Mouse (Mus musculus): ENCODE results near the gene Rbm3. TPM values are rescaled to one million over a fixed set of nuclear protein-coding genes. Genes with fewer than 3 reads are reported as not detected.
A peak's percentile ranks its signal among the peaks of the same experiment; 100 is the strongest.

The Rbm3 gene
- polyA plus RNA-seq, 1 experiment from 2014 or later, result 794 TPM

- no peak for TF ChIP-seq CTCF (IDR thresholded peaks at IDR 0.05; ENCODE audit: low read depth)
- DNase-seq (ENCODE audit: low spot score), result no peak
- Histone ChIP-seq H3K27me3 (ENCODE audit: insufficient read depth, low read length) (no peaks in the 10 kb centered on the region), H3K4me2 (ENCODE audit: low read length) (no peak overlapping the region), H3K4me3 (replicated peaks; ENCODE audit: low read depth, low read length) (no peak overlapping the region), H3K36me3 (ENCODE audit: insufficient read depth, low read length) (no peaks in the 10 kb centered on the region), H3K9ac (ENCODE audit: low read depth, low read length) (no peak overlapping the region), H3K9me3 (replicated peaks; ENCODE audit: low read length) (no peaks in the 10 kb centered on the region), H3K27ac (no peak overlapping the region), H3K4me1 (replicated peaks; ENCODE audit: insufficient read depth, low read length) (no peaks in the 10 kb centered on the region)
- WGBS, result 80% methylated on average over 5 of the region's 5 CpGs
- no peak for ATAC-seq (replicated peaks; ENCODE audit: low FRiP score, low read depth)
Measured at GRCm38 (mm10) chrX:8163076-8163475, 17.4 kb upstream of the Rbm3 start.

GRCm38 (mm10) chrX:8143750-8144149 is 1.9 kb downstream of the Rbm3 start:
- DNase-seq (ENCODE audit: low spot score) (no peak), ATAC-seq (replicated peaks; ENCODE audit: low FRiP score, low read depth) (no peak)
- WGBS, result 62% methylated on average over 7 of the region's 7 CpGs
- H3K9me3 ChIP-seq (replicated peaks; ENCODE audit: low read length), result no peaks in the 10 kb centered on the region
- 0 out of 2 replicates have a peak, but pooled peaks cover 2% of the 10 kb centered on the region for H3K36me3 ChIP-seq (ENCODE audit: insufficient read depth, low read length)
- no peaks in the 10 kb centered on the region for H3K27me3 ChIP-seq (ENCODE audit: insufficient read depth, low read length)
- peak overlapping the region; percentile 59 for H3K4me2 ChIP-seq (ENCODE audit: low read length)
- no peaks in the 10 kb centered on the region for H3K4me1 ChIP-seq (replicated peaks; ENCODE audit: insufficient read depth, low read length)
- no peak for TF ChIP-seq CTCF (IDR thresholded peaks at IDR 0.05; ENCODE audit: low read depth)
- peak overlapping the region; percentile 49; the same call in 1 of the 2 replicates for H3K9ac ChIP-seq (ENCODE audit: low read depth, low read length)
- peak overlapping the region; percentile 63; the same call in 1 of the 2 replicates for H3K4me3 ChIP-seq (replicated peaks; ENCODE audit: low read depth, low read length)
- H3K27ac ChIP-seq, result no peak overlapping the region

- DNase-seq (ENCODE audit: low spot score) (no peak), ATAC-seq (replicated peaks; ENCODE audit: low FRiP score, low read depth) (no peak)
- no peaks in the 10 kb centered on the region for H3K27me3 ChIP-seq (ENCODE audit: insufficient read depth, low read length)
- no peak overlapping the region for H3K4me3 ChIP-seq (replicated peaks; ENCODE audit: low read depth, low read length)
- 94% methylated on average over 7 of the region's 7 CpGs for WGBS
- no peaks in the 10 kb centered on the region for H3K9me3 ChIP-seq (replicated peaks; ENCODE audit: low read length)
- TF ChIP-seq CTCF (IDR thresholded peaks at IDR 0.05; ENCODE audit: low read depth), result no peak
- no peak overlapping the region for H3K9ac ChIP-seq (ENCODE audit: low read depth, low read length)
- H3K27ac ChIP-seq, result no peak overlapping the region
- H3K36me3 ChIP-seq (ENCODE audit: insufficient read depth, low read length), result 0 out of 2 replicates have a peak, but pooled peaks cover 2% of the 10 kb centered on the region
- H3K4me2 ChIP-seq (ENCODE audit: low read length), result no peak overlapping the region
- no peaks in the 10 kb centered on the region for H3K4me1 ChIP-seq (replicated peaks; ENCODE audit: insufficient read depth, low read length)
Measured at GRCm38 (mm10) chrX:8142948-8143347, 2.7 kb downstream of the Rbm3 start.

- H3K4me2 ChIP-seq (ENCODE audit: low read length), result no peak overlapping the region
- no peak overlapping the region for H3K27ac ChIP-seq
- DNase-seq (ENCODE audit: low spot score) (no peak), ATAC-seq (replicated peaks; ENCODE audit: low FRiP score, low read depth) (no peak)
- no peak overlapping the region for H3K4me3 ChIP-seq (replicated peaks; ENCODE audit: low read depth, low read length)
- TF ChIP-seq CTCF (IDR thresholded peaks at IDR 0.05; ENCODE audit: low read depth), result no peak
- H3K9ac ChIP-seq (ENCODE audit: low read depth, low read length), result no peak overlapping the region
- H3K4me1 ChIP-seq (replicated peaks; ENCODE audit: insufficient read depth, low read length), result no peaks in the 10 kb centered on the region
- no peaks in the 10 kb centered on the region for H3K27me3 ChIP-seq (ENCODE audit: insufficient read depth, low read length)
- H3K36me3 ChIP-seq (ENCODE audit: insufficient read depth, low read length), result 0 out of 2 replicates have a peak, but pooled peaks cover 2% of the 10 kb centered on the region
- H3K9me3 ChIP-seq (replicated peaks; ENCODE audit: low read length), result no peaks in the 10 kb centered on the region
- 69% methylated on average over 3 of the region's 3 CpGs for WGBS
Measured at GRCm38 (mm10) chrX:8141058-8141457, 4.6 kb downstream of the Rbm3 start.

GRCm38 (mm10) chrX:8140446-8140845 is 5.2 kb downstream of the Rbm3 start:
- DNase-seq (ENCODE audit: low spot score), result no peak
- H3K27ac ChIP-seq, result no peak overlapping the region
- H3K4me1 ChIP-seq (replicated peaks; ENCODE audit: insufficient read depth, low read length), result no peaks in the 10 kb centered on the region
- WGBS, result 94% methylated on average over 2 of the region's 2 CpGs
- H3K9ac ChIP-seq (ENCODE audit: low read depth, low read length), result no peak overlapping the region
- H3K9me3 ChIP-seq (replicated peaks; ENCODE audit: low read length), result no peaks in the 10 kb centered on the region
- H3K4me3 ChIP-seq (replicated peaks; ENCODE audit: low read depth, low read length), result no peak overlapping the region
- H3K27me3 ChIP-seq (ENCODE audit: insufficient read depth, low read length), result no peaks in the 10 kb centered on the region
- H3K4me2 ChIP-seq (ENCODE audit: low read length), result no peak overlapping the region
- TF ChIP-seq CTCF (IDR thresholded peaks at IDR 0.05; ENCODE audit: low read depth), result no peak
- 0 out of 2 replicates have a peak, but pooled peaks cover 2% of the 10 kb centered on the region for H3K36me3 ChIP-seq (ENCODE audit: insufficient read depth, low read length)
- no peak for ATAC-seq (replicated peaks; ENCODE audit: low FRiP score, low read depth)

- H3K36me3 ChIP-seq (ENCODE audit: insufficient read depth, low read length), result 0 out of 2 replicates have a peak, but pooled peaks cover 2% of the 10 kb centered on the region
Measured at GRCm38 (mm10) chrX:8139480-8139879, 6.2 kb downstream of the Rbm3 start.

GRCm38 (mm10) chrX:8135886-8136285 is 9.8 kb downstream of the Rbm3 start:
- TF ChIP-seq CTCF (IDR thresholded peaks at IDR 0.05; ENCODE audit: low read depth), result no peak
- 40% methylated on average over 2 of the region's 2 CpGs for WGBS

More at GRCm38 (mm10) chrX:8139480-8139879, 6.2 kb downstream of the Rbm3 start:
- Histone ChIP-seq H3K4me3 (replicated peaks; ENCODE audit: low read depth, low read length) (no peak overlapping the region), H3K4me1 (replicated peaks; ENCODE audit: insufficient read depth, low read length) (no peaks in the 10 kb centered on the region), H3K27me3 (ENCODE audit: insufficient read depth, low read length) (no peaks in the 10 kb centered on the region), H3K4me2 (ENCODE audit: low read length) (no peak overlapping the region), H3K27ac (no peak overlapping the region), H3K9ac (ENCODE audit: low read depth, low read length) (no peak overlapping the region), H3K9me3 (replicated peaks; ENCODE audit: low read length) (no peaks in the 10 kb centered on the region)
- TF ChIP-seq CTCF (IDR thresholded peaks at IDR 0.05; ENCODE audit: low read depth), result no peak
- ATAC-seq (replicated peaks; ENCODE audit: low FRiP score, low read depth) (no peak), DNase-seq (ENCODE audit: low spot score) (no peak)
- WGBS, result 32% methylated on average over 1 of the region's 1 CpGs

More at GRCm38 (mm10) chrX:8135886-8136285, 9.8 kb downstream of the Rbm3 start:
- H3K9me3 ChIP-seq (replicated peaks; ENCODE audit: low read length), result no peaks in the 10 kb centered on the region
- DNase-seq (ENCODE audit: low spot score) (no peak), ATAC-seq (replicated peaks; ENCODE audit: low FRiP score, low read depth) (no peak)
- H3K27me3 ChIP-seq (ENCODE audit: insufficient read depth, low read length), result no peaks in the 10 kb centered on the region
- no peaks in the 10 kb centered on the region for H3K36me3 ChIP-seq (ENCODE audit: insufficient read depth, low read length)
- no peak overlapping the region for H3K4me3 ChIP-seq (replicated peaks; ENCODE audit: low read depth, low read length)
- no peak overlapping the region for H3K4me2 ChIP-seq (ENCODE audit: low read length)
- no peaks in the 10 kb centered on the region for H3K4me1 ChIP-seq (replicated peaks; ENCODE audit: insufficient read depth, low read length)
- no peak overlapping the region for H3K9ac ChIP-seq (ENCODE audit: low read depth, low read length)
- no peak overlapping the region for H3K27ac ChIP-seq
